ENCODE assay signal across 16 mouse cellular contexts in genomic region chr17:47260976-47261375, GRCm38 (mm10).
"Had no signal": no experiment of that assay in that cellular context is flagged by ENCODE, and none has a peak within 500 bp of the region (broad histone marks: within the 10 kb centered on the region; RNA-seq: fewer than 3 reads in every experiment).

No protein-coding gene starts in this region.

- DNase-seq: kidney, adult 9 months; kidney, postnatal 36 days; lung, postnatal 14 days; spleen, adult 18-20 months; thymus, adult 18-20 months; thymus, postnatal 14 days had no signal

- H3K9ac ChIP-seq: liver, embryonic 15.5 days; lung, embryonic 15.5 days; midbrain, embryonic 13.5 days; neural tube, embryonic 15.5 days had no signal

- H3K27me3 ChIP-seq: liver, embryonic 15.5 days; lung, embryonic 15.5 days; midbrain, embryonic 13.5 days; neural tube, embryonic 15.5 days had no signal

- H3K4me1 ChIP-seq: limb, embryonic 10.5 days; liver, embryonic 15.5 days; lung, embryonic 15.5 days; midbrain, embryonic 13.5 days; neural tube, embryonic 15.5 days had no signal

- H3K9me3 ChIP-seq: limb, embryonic 10.5 days; liver, embryonic 15.5 days; lung, embryonic 15.5 days; midbrain, embryonic 13.5 days had no signal

- H3K36me3 ChIP-seq: liver, embryonic 15.5 days; neural tube, embryonic 15.5 days had no signal

- H3K4me3 ChIP-seq: left cerebral cortex, adult 2 months; limb, embryonic 10.5 days; liver, embryonic 15.5 days; lung, embryonic 15.5 days; midbrain, embryonic 13.5 days; myocyte; neural tube, embryonic 15.5 days had no signal

- H3K4me2 ChIP-seq: liver, embryonic 11.5 days; liver, embryonic 15.5 days; lung, embryonic 15.5 days; midbrain, embryonic 13.5 days; neural tube, embryonic 15.5 days had no signal

- H3K27ac ChIP-seq: kidney, postnatal 0 days; left cerebral cortex, adult 2 months; limb, embryonic 10.5 days; liver, embryonic 15.5 days; lung, embryonic 15.5 days; macrophage; midbrain, embryonic 13.5 days; neural tube, embryonic 15.5 days had no signal

- ATAC-seq: midbrain, embryonic 13.5 days had no signal
